Mouse (Mus musculus): ENCODE measurements around the gene Dhodh. TPM values are rescaled to one million over a fixed set of nuclear protein-coding genes. Genes with fewer than 3 reads are reported as not detected.

Dhodh gene
- polyA plus RNA-seq, 1 experiment from 2014 or later: 35.5 TPM

DNA sequence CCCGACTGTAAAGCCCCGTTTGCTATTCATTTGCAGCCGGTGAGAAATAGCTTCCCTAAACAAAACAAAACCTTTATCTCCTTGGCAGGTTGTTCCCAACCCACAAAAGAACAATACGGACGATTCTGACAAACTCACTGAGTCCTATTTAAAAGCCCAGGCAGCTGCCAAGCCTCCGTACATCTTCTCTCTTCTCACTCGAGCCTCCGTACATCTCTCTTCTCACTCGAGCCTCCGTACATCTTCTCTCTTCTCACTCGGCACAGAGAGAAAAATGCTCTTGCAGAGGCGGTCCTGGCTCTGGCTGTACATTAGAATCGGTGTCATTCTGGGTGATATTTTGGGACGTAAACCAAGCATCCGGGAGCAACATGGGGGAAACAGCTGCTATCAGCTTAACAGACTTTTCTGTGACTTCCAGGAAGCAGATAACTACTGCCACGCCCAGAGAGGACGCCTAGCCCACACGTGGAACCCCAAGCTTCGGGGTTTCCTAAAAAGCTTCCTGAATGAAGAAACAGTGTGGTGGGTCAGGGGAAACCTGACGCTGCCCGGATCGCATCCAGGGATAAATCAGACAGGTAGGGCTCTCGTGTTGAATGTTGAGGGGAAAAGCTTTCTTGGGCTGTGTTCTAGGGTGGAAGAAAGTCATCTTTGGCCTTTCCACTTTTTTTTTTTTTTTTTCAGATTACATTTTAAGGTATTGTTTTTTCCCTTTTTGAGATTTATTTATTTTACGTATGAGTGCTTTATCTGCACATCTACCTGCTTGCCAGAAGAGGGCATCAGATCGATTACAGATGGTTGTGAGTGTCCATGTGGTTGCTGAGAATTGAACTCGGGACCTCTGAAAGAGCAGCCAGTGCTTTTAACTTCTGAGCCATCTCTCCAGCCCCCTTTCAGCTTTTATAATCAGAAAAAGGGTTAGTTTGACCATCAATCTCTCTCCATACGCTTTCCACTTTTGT, 6.1 kb upstream of the Dhodh start, which contains the start of gene Pkd1l3:
Pkd1l3 (plus strand) TSS at position 275 of the 968 bp plus-strand sequence.
- H3K4me2 ChIP-seq: no peak within 1 kb of the TSS
- H3K9me3 ChIP-seq (replicated peaks): no peaks in the 10 kb centered on the region
- H3K27ac ChIP-seq (replicated peaks): no peak within 1 kb of the TSS
- no peaks in the 10 kb centered on the region for H3K27me3 ChIP-seq (replicated peaks)
- H3K4me1 ChIP-seq: no peaks in the 10 kb centered on the region
- no peak within 1 kb of the TSS for H3K9ac ChIP-seq (replicated peaks)
- H3K4me3 ChIP-seq (replicated peaks): 0 out of 2 replicates have a peak within 1 kb of the TSS, but pooled peaks have one; percentile 6
- H3K36me3 ChIP-seq: no peaks in the 10 kb centered on the region
- no peak for ATAC-seq (ENCODE audit: low FRiP score)
- 57% methylated on average over 27 of the region's 27 CpGs for WGBS

DNA sequence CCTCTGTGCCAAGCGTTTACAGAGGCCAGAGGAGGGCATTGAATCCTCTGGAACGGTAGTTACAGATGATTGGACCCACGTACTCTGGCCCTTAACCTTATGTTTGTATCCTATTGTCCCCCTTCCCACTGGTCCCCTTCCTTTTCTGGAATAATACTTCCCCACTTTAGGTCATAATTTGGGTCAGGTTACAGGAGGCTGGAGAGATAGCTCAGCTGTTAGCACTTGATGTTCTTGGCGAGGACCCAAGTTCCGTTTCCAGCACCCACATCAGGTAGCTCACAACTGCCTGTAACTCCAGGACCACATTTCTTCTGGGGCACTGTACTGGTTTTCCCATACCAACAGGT, 655 bp upstream of the Dhodh start:
- no peaks in the 10 kb centered on the region for H3K27me3 ChIP-seq (replicated peaks)
- H3K4me1 ChIP-seq: peaks cover 17% of the 10 kb centered on the region
- peak overlapping the region; percentile 71 for H3K4me3 ChIP-seq (replicated peaks)
- no peaks in the 10 kb centered on the region for H3K9me3 ChIP-seq (replicated peaks)
- H3K36me3 ChIP-seq: 0 out of 2 replicates have a peak, but pooled peaks cover 3% of the 10 kb centered on the region
- no peak for ATAC-seq (ENCODE audit: low FRiP score)
- WGBS: 21% methylated on average over 5 of the region's 5 CpGs
- H3K27ac ChIP-seq (replicated peaks): peak overlapping the region; percentile 91
- H3K9ac ChIP-seq (replicated peaks): peak overlapping the region; percentile 63
- H3K4me2 ChIP-seq: peak overlapping the region; percentile 88

DNA sequence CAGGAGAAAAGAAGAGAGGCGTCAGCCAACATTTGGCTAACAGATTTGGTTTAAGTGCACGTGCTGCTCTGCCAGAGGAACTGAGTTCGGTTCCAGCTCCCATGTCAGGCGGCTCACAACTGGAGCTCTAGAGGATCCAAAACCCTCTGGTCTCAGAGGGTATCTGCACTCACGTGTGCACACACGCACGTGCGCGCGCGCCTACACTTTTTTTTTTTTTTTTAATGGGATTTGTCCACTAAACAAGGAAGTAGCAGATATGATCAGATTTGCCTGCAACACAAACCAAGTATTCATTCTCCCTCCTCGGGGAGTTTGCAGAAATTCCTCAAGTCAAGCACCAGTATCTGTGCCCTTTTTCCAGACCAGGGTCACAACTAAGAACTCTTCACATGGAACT, 823 bp downstream of the Dhodh start:
- H3K9ac ChIP-seq (replicated peaks): peak overlapping the region; percentile 59
- H3K9me3 ChIP-seq (replicated peaks): no peaks in the 10 kb centered on the region
- H3K4me3 ChIP-seq (replicated peaks): peak overlapping the region; percentile 71
- H3K36me3 ChIP-seq: peaks cover 17% of the 10 kb centered on the region
- H3K27ac ChIP-seq (replicated peaks): peak overlapping the region; percentile 91
- H3K27me3 ChIP-seq (replicated peaks): no peaks in the 10 kb centered on the region
- no peak for ATAC-seq (ENCODE audit: low FRiP score)
- peak overlapping the region; percentile 88 for H3K4me2 ChIP-seq
- 8% methylated on average over 12 of the region's 12 CpGs for WGBS
- H3K4me1 ChIP-seq: peaks cover 17% of the 10 kb centered on the region

DNA sequence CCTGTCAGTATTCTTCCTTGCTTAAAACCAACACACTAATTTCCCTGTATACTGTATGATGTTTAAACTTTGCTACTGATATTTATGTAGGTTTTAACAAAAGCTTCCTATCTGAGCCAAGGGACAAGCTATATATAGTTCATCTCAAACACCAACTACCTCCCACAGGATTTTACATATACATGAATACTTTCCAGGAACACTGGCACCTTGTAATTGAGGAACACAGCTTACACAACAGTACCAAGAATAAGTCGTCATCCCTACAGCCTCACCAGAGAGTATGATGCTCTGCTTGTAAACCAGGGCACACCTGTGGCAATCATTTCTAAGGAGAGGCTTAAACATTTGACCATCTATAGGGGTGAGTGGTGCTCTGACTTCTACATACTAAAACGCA, 1.7 kb downstream of the Dhodh start:
- no peak overlapping the region for H3K4me3 ChIP-seq (replicated peaks)
- WGBS: 86% methylated on average over 2 of the region's 2 CpGs
- H3K4me1 ChIP-seq: peaks cover 17% of the 10 kb centered on the region
- no peak overlapping the region for H3K4me2 ChIP-seq
- no peaks in the 10 kb centered on the region for H3K27me3 ChIP-seq (replicated peaks)
- H3K27ac ChIP-seq (replicated peaks): no peak overlapping the region
- ATAC-seq (ENCODE audit: low FRiP score): no peak
- H3K9me3 ChIP-seq (replicated peaks): no peaks in the 10 kb centered on the region
- H3K9ac ChIP-seq (replicated peaks): no peak overlapping the region
- peaks cover 24% of the 10 kb centered on the region for H3K36me3 ChIP-seq

DNA sequence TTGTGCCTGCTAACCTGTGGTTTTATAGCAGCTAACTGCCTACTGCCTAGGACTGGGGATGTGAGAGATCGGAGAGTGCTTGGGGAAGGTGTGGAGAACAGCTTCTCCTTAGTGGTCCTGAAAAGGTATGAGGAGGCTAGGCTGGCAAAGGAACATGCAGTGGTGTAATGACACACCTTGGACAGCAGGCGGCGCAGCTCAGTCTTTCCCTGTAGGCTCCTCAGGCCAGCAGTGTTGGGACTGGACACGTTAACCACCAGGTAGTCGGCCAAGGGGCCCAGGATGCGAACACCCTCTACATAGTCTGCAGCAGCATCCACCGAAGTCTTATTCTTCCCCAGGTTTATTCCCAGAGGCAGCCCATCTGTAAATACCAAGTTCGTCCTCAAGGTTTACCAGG, 12.6 kb downstream of the Dhodh start:
- Histone ChIP-seq H3K4me1 (no peaks in the 10 kb centered on the region), H3K27me3 (replicated peaks) (no peaks in the 10 kb centered on the region), H3K4me3 (replicated peaks) (no peak overlapping the region), H3K9ac (replicated peaks) (no peak overlapping the region), H3K27ac (replicated peaks) (no peak overlapping the region), H3K36me3 (peaks cover 38% of the 10 kb centered on the region), H3K9me3 (replicated peaks) (no peaks in the 10 kb centered on the region), H3K4me2 (no peak overlapping the region)
- ATAC-seq (ENCODE audit: low FRiP score): no peak
- 53% methylated on average over 8 of the region's 8 CpGs for WGBS

DNA sequence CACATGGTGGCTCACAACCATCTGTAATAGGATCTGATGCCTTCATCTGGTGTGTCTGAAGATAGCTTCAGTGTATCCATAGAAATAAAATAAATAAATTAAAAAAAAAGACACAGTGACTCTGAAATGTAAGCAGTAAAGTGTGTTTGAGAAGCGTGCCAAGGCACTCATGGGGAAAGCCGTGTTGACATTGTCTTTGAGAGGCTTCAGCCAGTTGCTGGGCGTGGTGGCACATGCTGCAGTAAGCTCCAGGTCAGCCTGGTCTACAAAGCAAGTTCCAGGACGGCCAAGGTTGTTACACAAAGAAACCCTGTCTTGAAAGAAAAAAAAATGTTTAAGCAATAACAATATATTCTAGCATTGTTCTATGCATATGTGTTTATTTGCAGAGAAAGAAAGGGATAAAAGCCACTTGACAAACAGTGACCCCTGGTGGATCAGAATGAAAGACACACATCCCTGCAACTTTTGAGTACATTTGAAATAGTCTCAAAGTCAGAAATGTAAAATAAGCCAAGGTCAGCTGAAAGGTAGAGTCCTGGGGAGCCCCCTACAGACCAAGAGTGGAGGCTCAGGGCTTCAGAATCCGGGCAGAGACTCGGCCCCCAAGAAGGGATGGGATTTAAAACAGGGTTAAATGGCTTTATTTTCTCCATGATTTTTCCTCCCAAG, 15.2 kb downstream of the Dhodh start:
- peaks cover 26% of the 10 kb centered on the region for H3K36me3 ChIP-seq

DNA sequence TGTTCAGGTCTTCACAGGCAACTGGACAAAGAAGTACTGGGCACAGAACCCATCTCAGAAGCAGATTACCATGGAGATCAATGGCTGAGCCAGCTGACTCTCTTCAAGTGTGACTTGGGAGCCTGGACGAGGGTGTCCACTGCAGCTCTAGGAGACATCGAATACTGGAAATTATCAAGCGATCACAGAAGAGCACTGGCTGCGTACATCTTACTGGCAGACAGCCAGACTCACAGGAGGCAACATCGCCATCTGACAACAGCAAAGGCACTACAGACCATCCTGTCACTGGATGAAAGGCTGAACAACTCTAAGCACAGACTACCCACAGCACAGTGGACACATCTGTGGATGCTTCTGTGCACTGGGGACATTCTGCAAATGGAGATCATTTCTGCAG, 16.3 kb downstream of the Dhodh start:
- Histone ChIP-seq H3K9ac (replicated peaks) (no peak overlapping the region), H3K4me1 (no peaks in the 10 kb centered on the region), H3K4me2 (no peak overlapping the region), H3K9me3 (replicated peaks) (no peaks in the 10 kb centered on the region), H3K27ac (replicated peaks) (no peak overlapping the region), H3K27me3 (replicated peaks) (no peaks in the 10 kb centered on the region), H3K36me3 (peaks cover 25% of the 10 kb centered on the region), H3K4me3 (replicated peaks) (no peak overlapping the region)
- 96% methylated on average over 5 of the region's 5 CpGs for WGBS
- no peak for ATAC-seq (ENCODE audit: low FRiP score)

More for the DNA sequence above, 15.2 kb downstream of the Dhodh start:
- no peaks in the 10 kb centered on the region for H3K27me3 ChIP-seq (replicated peaks)
- no peak overlapping the region for H3K27ac ChIP-seq (replicated peaks)
- H3K4me3 ChIP-seq (replicated peaks): no peak overlapping the region
- H3K4me1 ChIP-seq: no peaks in the 10 kb centered on the region
- no peak for ATAC-seq (ENCODE audit: low FRiP score)
- H3K4me2 ChIP-seq: no peak overlapping the region
- H3K9ac ChIP-seq (replicated peaks): no peak overlapping the region
- H3K9me3 ChIP-seq (replicated peaks): no peaks in the 10 kb centered on the region
- WGBS: 82% methylated on average over 6 of the region's 6 CpGs

DNA sequence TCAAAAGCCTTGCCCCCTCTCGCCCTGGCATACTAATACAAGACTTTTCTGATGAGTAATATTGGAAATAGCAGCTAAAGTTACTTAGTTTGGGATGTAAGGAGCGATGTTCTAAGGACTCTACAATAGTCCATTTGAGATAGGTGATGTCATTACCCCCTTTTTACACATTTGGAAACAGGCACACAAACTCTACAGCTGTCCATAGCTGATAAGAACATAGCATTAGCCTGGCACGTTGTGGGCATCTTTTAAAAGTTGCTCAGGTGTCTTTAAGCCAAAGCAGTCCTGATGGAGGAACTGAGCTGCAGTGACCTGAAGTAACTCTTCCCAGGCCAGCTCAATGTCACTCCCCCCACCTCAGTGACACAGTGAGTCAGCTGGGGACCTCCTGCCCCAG, 17.1 kb downstream of the Dhodh start:
- ATAC-seq (ENCODE audit: low FRiP score): no peak
- no peak overlapping the region for H3K9ac ChIP-seq (replicated peaks)
- no peaks in the 10 kb centered on the region for H3K4me1 ChIP-seq
- peaks cover 25% of the 10 kb centered on the region for H3K36me3 ChIP-seq
- no peaks in the 10 kb centered on the region for H3K9me3 ChIP-seq (replicated peaks)
- no peak overlapping the region for H3K4me2 ChIP-seq
- H3K27me3 ChIP-seq (replicated peaks): no peaks in the 10 kb centered on the region
- no peak overlapping the region for H3K27ac ChIP-seq (replicated peaks)
- no peak overlapping the region for H3K4me3 ChIP-seq (replicated peaks)
- 92% methylated on average over 3 of the region's 3 CpGs for WGBS

DNA sequence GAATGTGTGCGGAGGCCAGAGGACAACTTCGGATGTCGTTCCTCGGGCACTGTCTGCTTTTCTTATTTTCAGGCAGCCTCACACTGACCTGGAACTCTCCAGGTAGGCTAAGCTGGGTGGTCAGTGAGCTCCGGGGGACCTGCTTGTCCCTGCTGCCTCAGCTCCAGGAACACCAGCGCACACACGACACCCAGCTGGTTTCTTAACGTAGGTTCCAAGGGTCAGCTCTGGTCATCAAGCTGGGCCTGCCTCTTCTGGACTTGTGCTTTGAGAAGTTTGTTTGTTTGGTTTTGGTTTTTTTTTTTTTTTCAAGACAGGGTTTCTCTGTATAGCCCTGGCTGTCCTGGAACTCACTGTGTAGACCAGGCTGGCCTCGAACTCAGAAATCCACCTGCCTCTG, 17.6 kb downstream of the Dhodh start:
- no peak for ATAC-seq (ENCODE audit: low FRiP score)
- H3K4me3 ChIP-seq (replicated peaks): no peak overlapping the region
- no peaks in the 10 kb centered on the region for H3K9me3 ChIP-seq (replicated peaks)
- no peak overlapping the region for H3K9ac ChIP-seq (replicated peaks)
- no peaks in the 10 kb centered on the region for H3K27me3 ChIP-seq (replicated peaks)
- H3K4me2 ChIP-seq: no peak overlapping the region
- H3K36me3 ChIP-seq: peaks cover 25% of the 10 kb centered on the region
- H3K27ac ChIP-seq (replicated peaks): no peak overlapping the region
- H3K4me1 ChIP-seq: no peaks in the 10 kb centered on the region
- 90% methylated on average over 9 of the region's 9 CpGs for WGBS

DNA sequence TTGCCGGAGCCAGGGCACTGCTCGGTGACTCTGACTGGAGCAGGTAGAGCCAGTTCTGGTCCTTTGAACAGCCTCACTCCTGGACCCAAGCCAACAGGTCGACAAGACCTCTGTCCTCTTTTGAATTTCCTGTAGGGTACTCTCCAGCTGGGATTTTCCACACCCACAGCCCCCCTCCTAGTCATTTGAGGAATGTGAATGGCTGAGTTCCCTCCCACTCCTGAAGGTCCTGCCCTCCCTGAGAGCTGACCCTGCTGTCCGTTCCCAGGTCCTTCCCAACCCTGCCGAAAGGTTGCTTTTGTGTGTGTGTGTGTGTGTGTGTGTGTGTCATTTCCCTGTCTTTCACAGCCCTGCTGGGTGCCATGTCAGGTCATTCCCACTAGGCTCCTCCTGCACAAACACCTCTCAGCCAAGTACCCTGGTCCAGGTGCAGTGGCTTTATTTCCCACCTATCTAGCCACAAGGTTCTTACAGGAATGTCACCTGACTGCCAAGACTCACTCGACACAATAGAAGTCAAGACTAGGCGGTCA, 21.4 kb downstream of the Dhodh start:
- no peak overlapping the region for H3K27ac ChIP-seq (replicated peaks)
- no peaks in the 10 kb centered on the region for H3K9me3 ChIP-seq (replicated peaks)
- 71% methylated on average over 7 of the region's 7 CpGs for WGBS
- peaks cover 5% of the 10 kb centered on the region; the same call in 1 of the 2 replicates for H3K36me3 ChIP-seq
- H3K27me3 ChIP-seq (replicated peaks): no peaks in the 10 kb centered on the region
- no peak overlapping the region for H3K4me2 ChIP-seq
- no peak for ATAC-seq (ENCODE audit: low FRiP score)
- H3K4me3 ChIP-seq (replicated peaks): no peak overlapping the region
- no peak overlapping the region for H3K9ac ChIP-seq (replicated peaks)
- no peaks in the 10 kb centered on the region for H3K4me1 ChIP-seq

DNA sequence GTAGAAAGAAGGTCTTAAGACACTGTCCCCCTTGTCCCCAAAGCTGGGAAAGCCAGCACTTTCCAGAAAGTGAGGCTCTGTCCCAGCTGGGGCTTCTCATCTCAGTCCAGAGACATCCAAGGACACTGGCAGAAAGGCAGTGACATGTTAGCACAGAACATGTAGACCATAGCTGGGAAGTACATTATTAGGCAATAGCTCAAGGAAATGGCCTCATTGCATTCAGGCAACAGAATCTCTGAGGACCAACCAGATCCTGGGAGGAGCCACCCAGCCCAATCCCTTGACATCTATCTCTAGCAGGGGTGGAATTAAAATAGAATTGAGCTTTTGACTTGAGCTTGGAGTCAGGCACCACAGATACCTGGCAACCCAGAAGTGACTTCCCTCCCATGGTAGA, 22.8 kb downstream of the Dhodh start:
- H3K4me1 ChIP-seq: no peaks in the 10 kb centered on the region
- no peaks in the 10 kb centered on the region for H3K9me3 ChIP-seq (replicated peaks)
- no peak overlapping the region for H3K4me2 ChIP-seq
- no peaks in the 10 kb centered on the region for H3K27me3 ChIP-seq (replicated peaks)
- no peaks in the 10 kb centered on the region for H3K36me3 ChIP-seq
- no peak overlapping the region for H3K4me3 ChIP-seq (replicated peaks)
- no peak overlapping the region for H3K9ac ChIP-seq (replicated peaks)
- no peak overlapping the region for H3K27ac ChIP-seq (replicated peaks)
- ATAC-seq (ENCODE audit: low FRiP score): no peak

DNA sequence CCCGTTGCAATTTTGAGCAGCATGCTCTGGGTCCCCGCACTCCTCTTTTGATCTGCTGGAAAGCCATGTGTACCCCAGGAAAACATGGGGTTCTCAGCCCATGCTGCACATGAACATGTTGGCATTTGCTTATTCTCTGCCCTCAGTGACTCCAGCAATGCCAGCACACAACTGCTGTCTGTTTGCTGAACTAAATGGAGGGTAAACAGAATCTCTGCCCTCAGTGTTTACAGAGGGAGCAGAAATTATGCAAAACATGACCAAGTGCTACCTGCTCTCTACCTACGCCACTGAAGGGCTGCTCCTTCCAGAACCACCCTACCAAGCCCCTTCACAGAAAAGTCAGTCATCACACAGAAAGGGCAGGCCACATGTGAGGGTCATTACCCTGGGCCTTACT, 23.6 kb downstream of the Dhodh start:
- H3K4me2 ChIP-seq: no peak overlapping the region
- H3K9me3 ChIP-seq (replicated peaks): no peaks in the 10 kb centered on the region
- H3K4me1 ChIP-seq: no peaks in the 10 kb centered on the region
- H3K27me3 ChIP-seq (replicated peaks): no peaks in the 10 kb centered on the region
- no peak overlapping the region for H3K4me3 ChIP-seq (replicated peaks)
- no peaks in the 10 kb centered on the region for H3K36me3 ChIP-seq
- no peak for ATAC-seq (ENCODE audit: low FRiP score)
- 88% methylated on average over 3 of the region's 3 CpGs for WGBS
- no peak overlapping the region for H3K9ac ChIP-seq (replicated peaks)
- H3K27ac ChIP-seq (replicated peaks): no peak overlapping the region
